Mouse (Mus musculus) NIH3T3 (cell line): ENCODE results near the gene Samd10.

Experiments
- DNase-seq: peaks from one replicate; pipeline ENCODE4 v3.0.0-alpha.2; 2012; ENCODE audit warnings: low read depth

Gene Samd10

DNA sequence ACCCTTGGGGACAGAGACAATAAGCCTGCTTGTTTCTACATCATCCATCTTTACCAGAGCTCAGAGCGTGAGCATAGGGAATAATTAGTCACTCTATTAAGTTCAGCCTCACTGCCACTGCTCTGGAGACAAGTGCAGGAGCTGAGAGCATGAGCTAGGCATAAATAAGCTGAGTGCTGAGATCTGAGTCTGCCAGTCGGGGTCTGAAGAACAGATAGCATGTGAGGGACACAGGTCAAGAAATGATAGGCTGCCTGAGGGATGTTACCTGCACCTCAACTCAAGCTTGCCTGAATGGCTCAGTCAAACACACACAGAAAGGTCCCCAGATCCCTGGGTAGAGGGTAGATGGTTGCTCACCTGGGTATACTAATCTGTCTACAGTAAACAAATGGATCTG, 21.9 kb downstream of the Samd10 start:
- DNase-seq: no peak

GRCm38 (mm10) chr2:181576613-181577012, 22.4 kb downstream of the Samd10 start:
- DNase-seq: no peak

DNA sequence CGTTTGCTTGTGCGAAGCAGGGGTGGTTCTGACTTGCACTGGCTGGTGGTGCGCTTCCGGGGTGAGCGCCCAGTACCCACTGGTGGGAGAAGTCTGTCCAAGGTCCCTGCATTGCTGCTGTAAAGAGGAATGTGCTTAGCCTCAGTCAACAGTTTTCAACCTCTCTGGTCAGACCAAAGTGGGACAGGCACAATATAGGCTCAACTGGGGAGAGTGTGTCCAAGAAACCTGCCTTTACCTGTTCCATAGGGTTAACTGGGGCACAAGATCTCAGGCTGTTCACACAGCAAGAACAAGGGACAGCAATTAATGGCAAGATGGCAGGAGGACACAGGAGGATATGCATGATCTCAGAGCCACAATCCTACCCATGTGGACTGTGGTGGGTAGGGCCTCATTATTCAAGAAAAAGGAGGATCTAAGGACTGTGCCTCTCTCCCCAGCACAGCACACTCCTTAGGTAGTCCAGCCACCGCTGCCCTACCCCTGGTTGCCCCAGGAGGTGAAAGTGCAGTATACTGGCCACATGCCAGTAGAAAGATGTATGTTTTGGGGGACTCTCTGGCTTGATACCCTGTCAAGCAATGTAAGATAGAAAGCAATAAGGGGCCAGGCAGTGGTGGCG, 24.0 kb downstream of the Samd10 start:
- no peak for DNase-seq

GRCm38 (mm10) chr2:181573961-181574360, 25.1 kb downstream of the Samd10 start:
- no peak for DNase-seq

GRCm38 (mm10) chr2:181572921-181573920, 25.8 kb downstream of the Samd10 start:
- no peak for DNase-seq

DNA sequence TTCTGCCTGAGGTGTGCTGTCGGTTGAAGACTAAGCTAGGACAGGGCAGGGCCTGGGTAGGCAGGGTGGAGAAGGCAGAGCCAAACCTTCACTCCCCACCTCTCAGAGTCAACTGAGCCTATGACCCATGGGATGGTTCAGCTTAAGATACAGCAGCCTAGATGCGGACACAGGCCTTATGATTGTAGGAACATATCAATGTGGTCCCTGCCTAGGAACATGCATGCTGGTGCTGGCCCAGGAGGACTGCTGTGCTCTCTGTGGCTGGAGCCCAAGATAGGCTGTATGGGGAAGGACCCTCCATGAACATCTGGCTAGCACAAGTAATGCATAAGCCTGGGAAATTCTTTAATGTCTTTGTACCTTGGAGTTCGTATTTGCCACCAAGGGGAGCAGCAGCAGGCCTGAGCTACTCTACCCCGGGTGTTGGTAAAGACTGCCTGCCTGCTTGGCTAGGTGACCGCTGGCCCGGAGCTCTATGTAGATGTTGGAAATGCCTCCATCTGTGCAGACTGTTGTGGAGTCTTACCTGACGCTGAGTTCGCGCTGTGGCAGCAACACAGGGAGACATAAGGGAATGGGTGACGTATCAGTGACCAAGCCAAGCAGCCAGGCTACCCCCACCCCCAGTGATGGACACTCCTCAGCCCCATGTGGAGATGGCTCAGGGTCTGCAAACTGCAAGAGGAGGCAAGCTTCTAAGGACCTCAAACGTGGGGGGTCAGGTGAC, 26.9 kb downstream of the Samd10 start:
- no peak for DNase-seq

DNA sequence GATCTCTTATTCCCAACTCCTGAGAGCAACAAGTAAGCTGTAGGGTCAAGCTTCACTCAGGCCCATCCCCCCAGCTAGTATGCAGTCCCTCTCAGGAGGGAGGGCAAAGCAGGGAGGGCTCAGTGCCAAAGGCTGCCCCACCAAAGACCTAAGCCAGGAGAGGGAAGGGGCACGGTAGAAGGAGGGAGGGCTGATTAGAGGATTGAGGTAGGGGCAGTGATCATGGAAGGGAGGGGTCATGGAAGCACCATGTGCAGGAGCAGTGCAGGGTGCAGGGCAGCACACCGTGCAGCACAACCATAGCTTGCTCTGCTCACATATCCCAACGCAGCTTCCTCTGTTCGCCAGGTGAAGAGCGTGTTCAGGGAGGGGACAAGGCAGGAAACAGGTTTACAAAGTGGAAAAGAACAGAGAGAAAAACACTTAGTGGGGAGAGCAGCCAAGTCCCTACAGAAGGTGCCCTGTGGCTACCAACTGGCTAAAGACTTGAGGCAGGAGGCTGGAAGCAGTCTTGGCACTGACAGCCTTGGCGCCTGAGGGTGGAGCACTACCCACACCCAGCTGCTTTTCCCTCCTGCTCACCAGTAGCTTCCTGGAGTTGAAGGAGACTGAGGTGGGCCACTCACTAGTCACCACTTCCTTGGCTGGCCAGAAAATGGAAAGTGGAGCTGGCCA, 28.0 kb downstream of the Samd10 start:
- no peak for DNase-seq

DNA sequence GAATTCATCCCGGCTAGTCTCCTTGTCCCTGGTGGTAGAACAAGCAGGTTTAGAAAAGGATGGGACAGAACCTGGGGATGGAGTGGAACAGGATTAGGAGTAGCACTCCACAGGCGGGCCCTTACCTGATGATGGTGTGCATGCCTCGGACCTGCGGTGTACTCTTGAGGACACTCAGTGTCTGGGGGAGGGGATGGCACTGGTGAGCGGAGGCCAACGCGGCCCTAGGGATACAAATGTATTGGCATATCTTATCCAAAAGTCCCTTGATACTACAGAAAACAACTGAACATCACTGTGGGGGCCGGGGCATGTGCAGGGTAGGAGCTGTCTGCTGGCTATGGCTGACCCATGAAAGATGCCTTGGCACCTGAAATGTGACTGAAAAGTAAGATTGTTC, 28.6 kb downstream of the Samd10 start:
- no peak for DNase-seq

- DNase-seq: no peak
Observed at GRCm38 (mm10) chr2:181569856-181570255, 29.2 kb downstream of the Samd10 start.

DNA sequence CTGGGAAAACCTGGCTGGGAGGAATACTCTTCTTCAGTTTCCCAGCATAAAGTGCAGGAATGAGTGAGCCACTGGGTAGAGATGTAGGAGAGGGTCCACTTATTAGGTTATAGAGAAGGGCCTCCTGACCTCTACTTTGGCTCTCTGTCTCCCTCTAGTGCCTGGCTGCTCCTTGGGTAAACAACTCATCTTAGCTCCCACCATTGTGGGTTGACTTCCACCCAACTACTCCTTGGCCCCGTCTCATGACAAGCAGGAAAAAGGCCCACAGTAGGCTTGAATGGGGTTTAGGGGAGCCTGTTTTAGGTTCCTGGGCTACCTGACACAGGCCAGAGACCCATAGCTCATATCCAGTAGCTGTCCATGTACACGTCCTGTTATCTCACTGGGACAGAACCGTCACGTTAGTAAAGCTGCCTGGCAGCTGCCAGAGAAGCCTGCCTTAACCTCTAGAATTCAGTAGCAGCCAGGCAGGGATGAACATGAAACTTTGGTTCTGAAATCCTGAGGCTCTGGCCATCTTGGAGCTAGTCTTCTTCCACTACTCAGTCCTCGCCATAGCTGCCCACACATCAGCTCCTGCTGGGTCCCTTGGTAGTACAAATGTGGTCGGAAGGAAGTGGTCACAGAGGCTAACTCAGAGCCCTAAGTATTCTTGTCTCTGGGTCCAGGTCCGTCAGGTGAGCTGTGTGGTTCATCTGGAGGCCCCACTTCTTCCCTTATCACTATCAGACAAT, 30.6 kb downstream of the Samd10 start:
- DNase-seq: peak; percentile 63

DNA sequence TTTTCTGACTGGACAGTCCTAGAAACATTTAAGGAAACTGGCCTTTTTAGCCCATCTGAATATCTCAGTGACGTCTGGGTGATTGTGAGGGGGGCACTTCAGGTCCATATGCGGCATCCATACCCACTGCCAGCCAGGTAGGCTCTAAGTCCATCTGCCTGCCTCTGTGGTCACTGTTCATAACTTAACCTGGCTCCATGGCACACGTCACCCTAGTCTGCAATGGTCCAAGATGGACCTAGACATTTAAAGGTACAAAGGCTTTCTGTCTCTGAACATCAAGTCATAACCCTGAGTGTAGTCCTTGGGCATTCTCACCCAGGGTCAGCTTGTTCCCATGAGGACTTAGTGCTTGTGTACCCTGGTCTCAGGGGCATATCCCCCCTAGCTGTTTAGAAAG, 31.7 kb downstream of the Samd10 start:
- DNase-seq: no peak

- no peak for DNase-seq
Observed at GRCm38 (mm10) chr2:181553772-181554171, 45.2 kb downstream of the Samd10 start.

- no peak for DNase-seq
Observed at GRCm38 (mm10) chr2:181550233-181550632, 48.8 kb downstream of the Samd10 start.

DNA sequence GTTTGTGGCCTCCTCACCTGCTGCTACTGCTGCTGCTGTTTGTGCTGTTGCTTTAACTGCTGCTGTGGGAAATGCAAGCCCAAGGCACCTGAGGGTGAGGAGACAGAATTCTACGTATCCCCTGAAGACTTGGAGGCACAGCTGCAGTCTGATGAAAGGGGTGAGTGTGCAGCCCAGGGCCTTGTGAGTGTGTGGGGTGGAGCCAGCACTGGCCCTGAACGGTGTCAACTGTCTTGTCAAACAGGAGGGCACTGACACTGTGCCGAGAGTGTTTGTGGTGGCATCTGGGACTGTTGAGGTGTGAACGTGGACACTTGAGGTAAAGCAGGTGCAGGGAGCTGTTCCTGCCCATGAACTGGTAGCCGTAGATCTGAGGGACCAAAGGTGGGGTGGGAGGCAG, 50.3 kb downstream of the Samd10 start:
- DNase-seq: no peak

DNA sequence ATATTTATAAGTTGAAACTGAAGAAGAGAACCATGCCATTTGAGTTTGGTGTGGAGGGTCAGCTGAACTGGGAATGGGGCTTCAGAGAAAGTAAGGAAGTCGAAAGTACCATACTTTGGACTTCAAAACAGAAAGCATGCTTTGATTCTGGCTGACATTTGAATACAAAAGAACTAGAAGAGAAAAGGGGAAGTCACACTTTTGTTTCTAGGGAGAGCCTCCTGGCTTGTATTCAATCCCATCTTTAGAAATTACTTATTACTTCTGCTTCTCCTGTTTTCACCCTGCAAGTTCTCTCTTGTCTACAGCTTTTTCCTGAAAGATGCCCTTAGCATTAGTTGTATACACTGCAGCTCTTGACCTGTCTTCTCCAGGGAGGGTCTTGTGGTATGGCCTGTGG, 50.8 kb downstream of the Samd10 start:
- DNase-seq: no peak

DNA sequence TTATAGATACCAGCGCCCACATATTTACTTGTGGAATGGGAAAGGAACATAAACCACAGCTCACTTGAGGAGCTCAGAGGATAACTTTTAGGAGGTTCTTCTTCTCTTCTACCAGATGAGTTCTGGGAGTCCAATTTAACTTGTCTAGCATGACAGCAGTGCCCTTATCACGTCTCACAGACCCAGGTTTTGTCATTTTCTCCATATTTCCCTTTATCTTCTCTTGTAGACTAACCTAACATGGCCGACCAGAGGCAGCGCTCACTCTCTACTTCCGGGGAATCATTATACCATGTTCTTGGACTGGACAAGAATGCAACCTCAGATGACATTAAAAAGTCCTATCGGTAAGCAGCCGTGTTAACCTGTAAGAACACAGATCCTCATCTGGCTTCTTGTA, 52.9 kb downstream of the Samd10 start:
- no peak for DNase-seq
